Mouse (Mus musculus): ENCODE data around the gene Asb2. TPM values are rescaled to one million over a fixed set of nuclear protein-coding genes. Genes with fewer than 3 reads are reported as not detected.

Asb2 gene
- polyA plus RNA-seq, 1 experiment from 2014 or later, result 0.77 TPM

GRCm38 (mm10) chr12:103331491-103331890, 24.3 kb downstream of the Asb2 start:
- H3K4me3 ChIP-seq (replicated peaks; ENCODE audit: low read length), result no peak overlapping the region
- H3K27ac ChIP-seq (ENCODE audit: low read length), result no peak overlapping the region
- no peaks in the 10 kb centered on the region for H3K27me3 ChIP-seq (replicated peaks; ENCODE audit: control insufficient read depth, insufficient read depth, low read length)
- 69% methylated on average over 4 of the region's 4 CpGs for WGBS
- no peak overlapping the region for H3K9ac ChIP-seq (replicated peaks; ENCODE audit: low read depth, low read length)
- H3K4me1 ChIP-seq (replicated peaks; ENCODE audit: control insufficient read depth, insufficient read depth, low read length), result no peaks in the 10 kb centered on the region
- H3K36me3 ChIP-seq (ENCODE audit: control insufficient read depth, insufficient read depth), result no peaks in the 10 kb centered on the region
- H3K9me3 ChIP-seq (ENCODE audit: control insufficient read depth, low read length), result no peaks in the 10 kb centered on the region
- ATAC-seq, result no peak
- no peak overlapping the region for H3K4me2 ChIP-seq (ENCODE audit: low read length)

GRCm38 (mm10) chr12:103328448-103329191, 27.2 kb downstream of the Asb2 start:
- H3K27me3 ChIP-seq (replicated peaks; ENCODE audit: control insufficient read depth, insufficient read depth, low read length), result peaks cover 2% of the 10 kb centered on the region; the same call in 1 of the 2 replicates
- no peak overlapping the region for H3K4me2 ChIP-seq (ENCODE audit: low read length)
- H3K4me3 ChIP-seq (replicated peaks; ENCODE audit: low read length), result no peak overlapping the region
- H3K9me3 ChIP-seq (ENCODE audit: control insufficient read depth, low read length), result no peaks in the 10 kb centered on the region
- no peak overlapping the region for H3K9ac ChIP-seq (replicated peaks; ENCODE audit: low read depth, low read length)
- 59% methylated on average over 7 of the region's 7 CpGs for WGBS
- no peak overlapping the region for H3K27ac ChIP-seq (ENCODE audit: low read length)
- H3K4me1 ChIP-seq (replicated peaks; ENCODE audit: control insufficient read depth, insufficient read depth, low read length), result peaks cover 8% of the 10 kb centered on the region; the same call in 1 of the 2 replicates
- ATAC-seq, result no peak
- H3K36me3 ChIP-seq (ENCODE audit: control insufficient read depth, insufficient read depth), result no peaks in the 10 kb centered on the region

- H3K27me3 ChIP-seq (replicated peaks; ENCODE audit: control insufficient read depth, insufficient read depth, low read length), result peaks cover 2% of the 10 kb centered on the region; the same call in 1 of the 2 replicates
- no peak overlapping the region for H3K9ac ChIP-seq (replicated peaks; ENCODE audit: low read depth, low read length)
- no peaks in the 10 kb centered on the region for H3K36me3 ChIP-seq (ENCODE audit: control insufficient read depth, insufficient read depth)
- no peak overlapping the region for H3K27ac ChIP-seq (ENCODE audit: low read length)
- H3K4me1 ChIP-seq (replicated peaks; ENCODE audit: control insufficient read depth, insufficient read depth, low read length), result peaks cover 8% of the 10 kb centered on the region; the same call in 1 of the 2 replicates
- no peak overlapping the region for H3K4me3 ChIP-seq (replicated peaks; ENCODE audit: low read length)
- H3K4me2 ChIP-seq (ENCODE audit: low read length), result no peak overlapping the region
- 42% methylated on average over 7 of the region's 7 CpGs for WGBS
- no peak for ATAC-seq
- H3K9me3 ChIP-seq (ENCODE audit: control insufficient read depth, low read length), result no peaks in the 10 kb centered on the region
These were observed 28.7 kb downstream of the Asb2 start for GRCm38 (mm10) chr12:103327107-103327506.

GRCm38 (mm10) chr12:103326569-103326968, 29.2 kb downstream of the Asb2 start:
- Histone ChIP-seq H3K27me3 (replicated peaks; ENCODE audit: control insufficient read depth, insufficient read depth, low read length) (peaks cover 2% of the 10 kb centered on the region; the same call in 1 of the 2 replicates), H3K4me2 (ENCODE audit: low read length) (no peak overlapping the region), H3K27ac (ENCODE audit: low read length) (no peak overlapping the region), H3K9me3 (ENCODE audit: control insufficient read depth, low read length) (no peaks in the 10 kb centered on the region), H3K36me3 (ENCODE audit: control insufficient read depth, insufficient read depth) (no peaks in the 10 kb centered on the region), H3K4me3 (replicated peaks; ENCODE audit: low read length) (no peak overlapping the region), H3K9ac (replicated peaks; ENCODE audit: low read depth, low read length) (no peak overlapping the region), H3K4me1 (replicated peaks; ENCODE audit: control insufficient read depth, insufficient read depth, low read length) (peaks cover 8% of the 10 kb centered on the region; the same call in 1 of the 2 replicates)
- no peak for ATAC-seq
- 86% methylated on average over 4 of the region's 4 CpGs for WGBS

GRCm38 (mm10) chr12:103325156-103325857, 30.5 kb downstream of the Asb2 start:
- no peak overlapping the region for H3K27ac ChIP-seq (ENCODE audit: low read length)
- H3K4me1 ChIP-seq (replicated peaks; ENCODE audit: control insufficient read depth, insufficient read depth, low read length), result peaks cover 8% of the 10 kb centered on the region; the same call in 1 of the 2 replicates
- H3K9me3 ChIP-seq (ENCODE audit: control insufficient read depth, low read length), result no peaks in the 10 kb centered on the region
- peak overlapping the region; percentile 55 for H3K9ac ChIP-seq (replicated peaks; ENCODE audit: low read depth, low read length)
- H3K27me3 ChIP-seq (replicated peaks; ENCODE audit: control insufficient read depth, insufficient read depth, low read length), result peaks cover 2% of the 10 kb centered on the region; the same call in 1 of the 2 replicates
- peak; percentile 95 for ATAC-seq
- peak overlapping the region; percentile 44 for H3K4me3 ChIP-seq (replicated peaks; ENCODE audit: low read length)
- H3K36me3 ChIP-seq (ENCODE audit: control insufficient read depth, insufficient read depth), result no peaks in the 10 kb centered on the region
- peak overlapping the region; percentile 68 for H3K4me2 ChIP-seq (ENCODE audit: low read length)
- WGBS, result 9% methylated on average over 60 of the region's 60 CpGs

- Histone ChIP-seq H3K27me3 (replicated peaks; ENCODE audit: control insufficient read depth, insufficient read depth, low read length) (peaks cover 2% of the 10 kb centered on the region; the same call in 1 of the 2 replicates), H3K4me2 (ENCODE audit: low read length) (no peak overlapping the region), H3K4me1 (replicated peaks; ENCODE audit: control insufficient read depth, insufficient read depth, low read length) (peaks cover 8% of the 10 kb centered on the region; the same call in 1 of the 2 replicates), H3K9ac (replicated peaks; ENCODE audit: low read depth, low read length) (no peak overlapping the region), H3K9me3 (ENCODE audit: control insufficient read depth, low read length) (no peaks in the 10 kb centered on the region), H3K4me3 (replicated peaks; ENCODE audit: low read length) (no peak overlapping the region), H3K27ac (ENCODE audit: low read length) (no peak overlapping the region), H3K36me3 (ENCODE audit: control insufficient read depth, insufficient read depth) (no peaks in the 10 kb centered on the region)
- no peak for ATAC-seq
- WGBS, result 44% methylated on average over 3 of the region's 3 CpGs
These were observed 33.0 kb downstream of the Asb2 start for GRCm38 (mm10) chr12:103322801-103323200.

GRCm38 (mm10) chr12:103315831-103316545, 39.8 kb downstream of the Asb2 start:
- Histone ChIP-seq H3K4me2 (ENCODE audit: low read length) (no peak overlapping the region), H3K36me3 (ENCODE audit: control insufficient read depth, insufficient read depth) (no peaks in the 10 kb centered on the region), H3K9me3 (ENCODE audit: control insufficient read depth, low read length) (no peaks in the 10 kb centered on the region), H3K27me3 (replicated peaks; ENCODE audit: control insufficient read depth, insufficient read depth, low read length) (no peaks in the 10 kb centered on the region), H3K27ac (ENCODE audit: low read length) (no peak overlapping the region), H3K9ac (replicated peaks; ENCODE audit: low read depth, low read length) (no peak overlapping the region), H3K4me3 (replicated peaks; ENCODE audit: low read length) (no peak overlapping the region), H3K4me1 (replicated peaks; ENCODE audit: control insufficient read depth, insufficient read depth, low read length) (peaks cover 20% of the 10 kb centered on the region)
- no peak for ATAC-seq
- WGBS, result 32% methylated on average over 20 of the region's 20 CpGs

GRCm38 (mm10) chr12:103314640-103315361, 41.0 kb downstream of the Asb2 start:
- Histone ChIP-seq H3K27me3 (replicated peaks; ENCODE audit: control insufficient read depth, insufficient read depth, low read length) (no peaks in the 10 kb centered on the region), H3K9me3 (ENCODE audit: control insufficient read depth, low read length) (no peaks in the 10 kb centered on the region), H3K36me3 (ENCODE audit: control insufficient read depth, insufficient read depth) (no peaks in the 10 kb centered on the region), H3K4me3 (replicated peaks; ENCODE audit: low read length) (peak overlapping the region; percentile 40), H3K4me2 (ENCODE audit: low read length) (peak overlapping the region; percentile 72), H3K4me1 (replicated peaks; ENCODE audit: control insufficient read depth, insufficient read depth, low read length) (peaks cover 20% of the 10 kb centered on the region), H3K27ac (ENCODE audit: low read length) (no peak overlapping the region; the same call in 1 of the 2 replicates), H3K9ac (replicated peaks; ENCODE audit: low read depth, low read length) (peak overlapping the region; percentile 52)
- under 1% methylated on average over 21 of the region's 25 CpGs for WGBS
- peak; percentile 72 for ATAC-seq
